Mouse (Mus musculus) lung, embryonic 14.5 days (tissue): Measurements from ENCODE around the gene Vti1a. TPM values are rescaled to one million over a fixed set of nuclear protein-coding genes. Genes with fewer than 3 reads are reported as not detected.

ENCODE experiments used
- ATAC-seq: fragments of 200-750 bp; cut with Nextera tagmentation; 2 replicates; pipeline ENCODE4 v1.8.0; 2017; ENCODE audit warnings: mild to moderate bottlenecking, moderate TSS enrichment, moderate library complexity; ENCODE audit not compliant: insufficient read depth
- DNase-seq: peaks from one replicate; pipeline ENCODE4 v3.0.0-alpha.2; 2015
- H3K27ac ChIP-seq: fragments of 300-500 bp; sonication (generic); 2 replicates; pipeline ENCODE4 v1.5.1; 2014; ENCODE audit warnings: low read depth, mild to moderate bottlenecking, moderate library complexity
- H3K27me3 ChIP-seq: fragments of 300-500 bp; sonication (generic); 2 replicates; pipeline ENCODE4 v1.6.1; 2014; ENCODE audit warnings: low read length, control low read depth; ENCODE audit not compliant: insufficient read depth
- H3K36me3 ChIP-seq: fragments of 300-500 bp; sonication (generic); 2 replicates; pipeline ENCODE4 v1.6.1; 2014; ENCODE audit warnings: control low read depth; ENCODE audit not compliant: insufficient read depth
- H3K4me1 ChIP-seq: fragments of 300-500 bp; sonication (generic); 2 replicates; pipeline ENCODE4 v1.6.1; 2014; ENCODE audit warnings: antibody characterized with exemption, control low read depth; ENCODE audit not compliant: insufficient read depth
- H3K4me2 ChIP-seq: fragments of 300-500 bp; sonication (generic); 2 replicates; pipeline ENCODE4 v1.6.1; 2014; ENCODE audit warnings: mild to moderate bottlenecking
- H3K4me3 ChIP-seq: fragments of 300-500 bp; sonication (generic); 2 replicates; pipeline ENCODE4 v1.5.1; 2014; ENCODE audit warnings: low read depth, low read length
- H3K9ac ChIP-seq: fragments of 300-500 bp; sonication (generic); 2 replicates; pipeline ENCODE4 v1.6.1; 2014
- H3K9me3 ChIP-seq: fragments of 300-500 bp; sonication (generic); 2 replicates; pipeline ENCODE4 v1.6.1; 2016; ENCODE audit warnings: low read depth, low read length, control low read depth
- CTCF ChIP-seq: IDR thresholded peaks from 2 replicates; pipeline ENCODE4 v1.5.1; 2016; ENCODE audit warnings: antibody characterized with exemption, low read depth
- WGBS: fragments of 180-500 bp; shearing (Covaris S2); extraction: QIAGEN DNeasy Blood & Tissue Kit; methylation state at CpG from one replicate; pipeline ENCODE4 v1.1.7; 2014; 5-methylcytosine and 5-hydroxymethylcytosine counted together
- polyA plus RNA-seq: library from polyadenylated mRNA; unstranded; fragments of >200 nt; fragmentation: Nextera tagmentation; extraction: Ambion mirVana; gene quantifications from 2 replicates; pipeline ENCODE4 v1.2.1, GENCODE M21; 2014

Gene Vti1a
- polyA plus RNA-seq, 1 experiment from 2014 or later = 25.5 TPM

DNA sequence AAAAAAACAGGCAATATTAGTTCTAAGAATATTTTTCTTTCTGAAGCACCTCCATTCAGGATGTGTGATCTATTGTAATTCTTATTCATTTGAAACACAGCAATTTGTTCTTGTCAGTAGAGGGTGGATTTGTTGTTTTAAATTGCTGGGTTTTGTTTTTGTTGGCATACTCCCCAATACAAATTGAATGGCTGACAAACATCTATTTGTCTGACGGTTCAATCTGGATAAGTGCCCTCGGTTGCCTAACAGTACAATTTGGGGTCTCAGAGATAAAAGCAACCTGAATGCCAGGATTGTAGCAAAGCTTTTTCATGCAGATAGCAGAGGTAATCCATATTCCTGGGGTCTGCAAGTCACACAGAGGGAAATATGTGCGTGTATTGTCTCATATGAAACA lies 53.6 kb downstream of the Vti1a start:
- Histone ChIP-seq H3K27ac (no peak overlapping the region), H3K36me3 (no peaks in the 10 kb centered on the region), H3K4me3 (no peak overlapping the region), H3K27me3 (no peaks in the 10 kb centered on the region), H3K9ac (no peak overlapping the region), H3K4me2 (no peak overlapping the region), H3K9me3 (no peaks in the 10 kb centered on the region), H3K4me1 (peaks cover 6% of the 10 kb centered on the region; the same call in 1 of the 2 replicates)
- WGBS = 41% methylated on average over 3 of the region's 3 CpGs
- ATAC-seq (no peak), DNase-seq (no peak)
- TF ChIP-seq CTCF = no peak

DNA sequence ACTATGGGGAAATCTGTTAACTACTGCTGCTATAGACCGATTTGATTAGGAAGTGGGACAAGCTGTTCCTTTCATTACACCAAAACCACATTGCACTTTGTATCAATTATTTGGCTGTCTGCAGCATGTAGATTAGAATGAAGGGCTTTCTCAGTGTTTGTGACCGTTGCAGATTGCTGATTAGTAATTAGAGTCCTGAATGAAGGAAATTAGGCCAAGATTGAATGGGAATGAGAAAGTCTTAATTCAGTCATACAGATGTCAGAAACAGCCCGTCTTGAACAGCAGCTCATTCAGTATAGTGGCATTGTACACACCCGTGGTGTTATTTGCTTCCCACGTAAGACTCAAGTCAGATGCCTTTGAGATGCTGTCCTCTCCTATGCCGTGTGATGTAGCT lies 60.2 kb downstream of the Vti1a start:
- WGBS = 86% methylated on average over 6 of the region's 6 CpGs
- Histone ChIP-seq H3K4me1 (no peaks in the 10 kb centered on the region), H3K27ac (no peak overlapping the region), H3K9ac (no peak overlapping the region), H3K9me3 (no peaks in the 10 kb centered on the region), H3K4me2 (no peak overlapping the region), H3K27me3 (no peaks in the 10 kb centered on the region), H3K4me3 (no peak overlapping the region), H3K36me3 (no peaks in the 10 kb centered on the region)
- ATAC-seq = no peak
- DNase-seq = no peak
- TF ChIP-seq CTCF = no peak

DNA sequence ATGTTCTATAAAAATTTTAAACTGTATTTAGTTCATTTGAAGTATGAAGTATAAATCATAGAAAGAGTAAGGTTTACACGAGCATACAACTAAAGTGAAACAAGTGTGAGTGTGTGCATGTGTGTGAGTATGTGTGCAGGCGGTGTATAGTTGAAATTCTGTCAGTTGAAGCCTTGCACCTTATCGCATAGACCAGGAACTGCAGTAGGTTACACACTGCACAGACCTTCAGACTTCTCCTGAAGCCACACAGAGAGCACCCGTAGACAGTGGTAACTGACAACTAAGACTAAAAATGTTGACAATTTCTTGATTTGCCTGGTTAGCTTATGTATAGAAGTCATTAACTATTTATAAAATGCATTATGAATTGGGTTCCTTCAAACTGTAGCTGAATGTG lies 61.4 kb downstream of the Vti1a start:
- ATAC-seq = no peak
- Histone ChIP-seq H3K27ac (no peak overlapping the region), H3K4me1 (no peaks in the 10 kb centered on the region), H3K9me3 (no peaks in the 10 kb centered on the region), H3K9ac (no peak overlapping the region), H3K4me3 (no peak overlapping the region), H3K36me3 (no peaks in the 10 kb centered on the region), H3K27me3 (no peaks in the 10 kb centered on the region), H3K4me2 (no peak overlapping the region)
- no peak for DNase-seq
- WGBS = 84% methylated on average over 4 of the region's 4 CpGs
- no peak for TF ChIP-seq CTCF

DNA sequence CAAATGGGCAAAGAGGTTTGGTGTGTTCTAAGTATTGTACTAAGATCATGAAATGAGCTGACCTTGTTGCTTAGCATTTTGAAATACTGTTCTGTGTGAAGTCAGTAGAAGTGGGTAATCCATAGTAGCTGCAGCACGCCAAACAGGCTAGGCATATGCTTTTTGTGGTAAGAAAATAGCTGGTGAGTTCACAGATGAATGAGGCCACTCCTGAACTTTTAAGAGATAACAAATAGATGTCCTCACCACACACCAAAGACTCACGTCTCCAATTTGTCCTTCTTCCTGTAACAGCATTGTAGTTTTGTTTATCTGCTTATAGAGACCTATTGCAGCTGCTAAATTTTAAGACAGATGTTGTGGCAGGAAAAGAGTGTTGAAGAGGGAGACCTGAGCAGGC lies 62.8 kb downstream of the Vti1a start:
- no peaks in the 10 kb centered on the region for H3K9me3 ChIP-seq
- no peak overlapping the region for H3K4me2 ChIP-seq
- no peak for ATAC-seq
- no peak for DNase-seq
- WGBS = 38% methylated on average over 2 of the region's 2 CpGs
- H3K4me3 ChIP-seq = no peak overlapping the region
- H3K36me3 ChIP-seq = no peaks in the 10 kb centered on the region
- no peak for TF ChIP-seq CTCF
- H3K4me1 ChIP-seq = no peaks in the 10 kb centered on the region
- no peak overlapping the region for H3K27ac ChIP-seq
- H3K9ac ChIP-seq = no peak overlapping the region
- H3K27me3 ChIP-seq = no peaks in the 10 kb centered on the region

DNA sequence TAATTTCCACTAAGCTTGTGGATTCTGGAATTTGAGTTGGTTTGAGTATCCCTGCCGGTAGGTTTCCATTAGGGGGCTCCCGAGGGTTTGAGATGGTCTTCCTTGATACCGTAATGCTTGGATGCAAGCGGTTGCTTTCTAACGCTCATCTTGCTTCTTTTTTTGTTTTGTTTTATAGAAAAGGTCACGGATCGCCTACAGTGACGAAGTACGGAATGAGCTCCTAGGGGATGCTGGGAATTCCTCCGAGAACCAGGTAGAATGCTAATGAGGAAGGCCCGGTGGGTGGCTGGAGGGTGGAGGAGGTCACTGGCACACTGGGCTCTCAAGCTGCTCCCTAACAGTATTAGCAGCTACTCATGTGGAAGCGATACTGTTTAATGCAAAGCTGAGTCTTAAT lies 64.7 kb downstream of the Vti1a start:
- Histone ChIP-seq H3K9me3 (no peaks in the 10 kb centered on the region), H3K4me1 (no peaks in the 10 kb centered on the region), H3K9ac (no peak overlapping the region), H3K27ac (no peak overlapping the region), H3K4me2 (no peak overlapping the region), H3K4me3 (no peak overlapping the region), H3K36me3 (no peaks in the 10 kb centered on the region), H3K27me3 (no peaks in the 10 kb centered on the region)
- peak; percentile 23; the same call in 1 of the 2 replicates for TF ChIP-seq CTCF
- DNase-seq (peak; percentile 52), ATAC-seq (no peak)
- WGBS = 40% methylated on average over 12 of the region's 12 CpGs

DNA sequence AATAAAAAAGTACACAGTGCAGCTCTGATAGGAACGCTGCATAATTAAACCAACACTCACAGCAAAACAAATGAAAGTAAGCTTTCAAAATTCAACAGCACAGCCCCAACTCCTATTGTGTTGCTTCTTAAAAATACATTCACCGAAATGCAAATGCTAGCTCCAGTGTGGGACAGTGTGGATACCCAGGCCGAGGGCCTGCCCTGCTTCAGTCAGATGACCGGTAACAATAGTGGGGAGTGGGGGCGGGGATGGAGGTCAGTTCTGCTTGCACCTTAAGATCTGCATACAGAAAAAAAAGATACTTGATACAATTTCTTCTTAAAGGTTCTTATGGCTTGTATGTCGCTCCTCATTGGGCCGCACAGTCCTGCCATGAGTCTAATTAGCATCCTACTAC lies 65.2 kb downstream of the Vti1a start:
- no peak for ATAC-seq
- no peak overlapping the region for H3K4me3 ChIP-seq
- H3K9me3 ChIP-seq = no peaks in the 10 kb centered on the region
- H3K4me1 ChIP-seq = no peaks in the 10 kb centered on the region
- H3K27ac ChIP-seq = no peak overlapping the region
- TF ChIP-seq CTCF = no peak
- no peak for DNase-seq
- no peak overlapping the region for H3K9ac ChIP-seq
- no peaks in the 10 kb centered on the region for H3K36me3 ChIP-seq
- H3K27me3 ChIP-seq = no peaks in the 10 kb centered on the region
- no peak overlapping the region for H3K4me2 ChIP-seq
- WGBS = 83% methylated on average over 7 of the region's 7 CpGs

DNA sequence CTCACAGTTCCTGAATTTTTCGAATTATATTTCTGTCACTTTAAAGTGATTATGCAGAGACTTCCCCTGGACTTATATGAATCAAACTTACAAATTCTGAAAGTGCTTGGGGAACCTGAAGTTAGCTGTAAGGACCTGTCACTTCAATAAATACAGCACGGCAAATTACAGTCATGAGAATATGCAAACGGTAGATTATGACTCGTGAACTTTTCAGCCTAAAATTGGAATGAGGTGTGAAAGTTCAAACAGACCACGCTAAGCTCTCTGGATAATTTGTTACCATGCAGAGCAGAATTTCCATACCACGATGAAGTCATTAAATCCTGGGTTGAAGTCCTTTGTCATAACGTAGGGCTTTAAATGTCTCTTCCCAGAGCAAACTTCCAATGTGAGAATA lies 66.7 kb downstream of the Vti1a start:
- 72% methylated on average over 7 of the region's 7 CpGs for WGBS
- Histone ChIP-seq H3K4me3 (no peak overlapping the region), H3K4me1 (no peaks in the 10 kb centered on the region)

DNA sequence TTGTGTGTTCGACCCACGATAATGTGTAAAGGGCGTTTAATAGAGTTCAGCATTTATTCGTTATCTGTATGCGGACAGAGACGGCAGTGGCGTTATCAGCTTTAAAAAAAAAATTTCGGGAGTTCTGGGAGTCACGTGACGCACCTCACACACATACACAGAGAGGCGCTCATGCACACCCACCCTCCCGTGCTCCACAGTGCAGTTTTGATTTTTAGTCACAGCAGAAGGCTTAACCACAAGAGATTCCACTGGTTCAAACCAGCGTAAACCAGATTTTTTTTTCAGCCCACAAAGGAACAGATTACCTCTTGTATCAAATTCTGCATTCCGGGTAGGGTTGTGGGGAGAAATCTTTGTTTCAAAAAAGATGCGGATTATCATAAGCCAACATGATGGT lies 68.5 kb downstream of the Vti1a start:
- ATAC-seq (no peak), DNase-seq (peak; percentile 4)
- H3K4me3 ChIP-seq = no peak overlapping the region
- no peak overlapping the region for H3K4me2 ChIP-seq
- no peak for TF ChIP-seq CTCF
- no peaks in the 10 kb centered on the region for H3K9me3 ChIP-seq
- no peaks in the 10 kb centered on the region for H3K27me3 ChIP-seq
- no peaks in the 10 kb centered on the region for H3K36me3 ChIP-seq
- no peaks in the 10 kb centered on the region for H3K4me1 ChIP-seq
- 73% methylated on average over 15 of the region's 15 CpGs for WGBS
- no peak overlapping the region for H3K9ac ChIP-seq
- H3K27ac ChIP-seq = no peak overlapping the region

More for the DNA sequence above, 66.7 kb downstream of the Vti1a start:
- Histone ChIP-seq H3K27ac (no peak overlapping the region), H3K9ac (no peak overlapping the region), H3K4me2 (no peak overlapping the region), H3K36me3 (no peaks in the 10 kb centered on the region), H3K27me3 (no peaks in the 10 kb centered on the region), H3K9me3 (no peaks in the 10 kb centered on the region)
- no peak for DNase-seq
- no peak for ATAC-seq
- no peak for TF ChIP-seq CTCF
